Mouse (Mus musculus): Measurements from ENCODE around the gene Eng. TPM values are rescaled to one million over a fixed set of nuclear protein-coding genes. Genes with fewer than 3 reads are reported as not detected.

Gene Eng
- total RNA-seq, 2 experiments from 2014 or later = 17.4 to 24.2 TPM

GRCm38 (mm10) chr2:32724149-32724548 lies 77.8 kb downstream of the Eng start:
- no peak for DNase-seq (ENCODE audit: extremely low spot score in 1 of 2, low spot score in 1 of 2)

DNA sequence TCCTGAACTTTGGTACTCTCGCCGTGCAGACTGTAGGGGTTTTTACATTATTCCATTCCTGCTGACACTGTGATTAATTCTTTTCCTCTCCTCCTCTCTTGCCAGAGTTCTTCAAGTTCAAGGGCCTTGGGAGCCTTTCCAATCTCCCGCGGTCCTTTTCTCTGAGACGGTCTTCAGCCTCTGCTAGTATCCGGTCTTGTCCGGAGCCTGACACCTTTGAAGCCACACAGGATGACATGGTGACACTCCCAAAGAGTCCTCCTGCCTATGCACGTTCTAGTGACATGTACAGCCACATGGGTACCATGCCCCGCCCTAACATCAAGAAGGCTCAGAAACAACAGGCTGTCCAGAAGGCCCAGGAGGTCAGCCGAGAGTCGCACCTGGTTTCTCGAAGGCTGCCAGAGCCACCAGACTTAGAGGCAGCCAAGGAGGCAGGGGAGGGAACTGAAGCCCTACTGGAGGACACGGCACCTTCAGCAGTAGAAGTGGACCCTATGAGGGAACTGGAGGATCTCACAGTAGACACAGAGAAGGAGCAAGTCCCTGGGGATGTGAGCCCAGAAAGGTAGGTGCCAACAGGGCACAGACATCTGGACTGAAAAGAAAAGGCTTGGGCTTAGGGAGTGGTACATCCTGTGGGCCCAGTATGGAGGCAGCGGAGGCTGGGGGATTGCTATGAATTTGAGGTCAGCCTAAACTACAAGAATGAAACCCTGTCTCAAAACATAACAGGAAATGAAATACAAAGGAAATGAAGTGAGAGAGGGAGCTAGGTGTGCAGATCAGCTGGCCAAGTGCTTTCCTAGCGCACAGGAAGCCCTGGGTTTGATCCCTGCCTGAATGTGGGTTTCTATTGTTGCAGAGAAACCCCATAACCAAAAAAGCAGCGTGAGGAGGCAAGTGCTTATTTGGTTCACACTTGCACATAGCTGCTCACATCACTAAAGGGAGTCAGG lies 78.7 kb downstream of the Eng start:
- no peak for DNase-seq (ENCODE audit: extremely low spot score in 1 of 2, low spot score in 1 of 2)

GRCm38 (mm10) chr2:32727435-32727834 lies 81.0 kb downstream of the Eng start:
- peak; percentile 52 to 54 for DNase-seq (ENCODE audit: extremely low spot score in 1 of 2, low spot score in 1 of 2)

- no peak for DNase-seq (ENCODE audit: extremely low spot score in 1 of 2, low spot score in 1 of 2)
Observed at GRCm38 (mm10) chr2:32728463-32728862, 82.1 kb downstream of the Eng start.

- DNase-seq (ENCODE audit: extremely low spot score in 1 of 2, low spot score in 1 of 2) = no peak
Observed at GRCm38 (mm10) chr2:32729547-32729946, 83.2 kb downstream of the Eng start.

DNA sequence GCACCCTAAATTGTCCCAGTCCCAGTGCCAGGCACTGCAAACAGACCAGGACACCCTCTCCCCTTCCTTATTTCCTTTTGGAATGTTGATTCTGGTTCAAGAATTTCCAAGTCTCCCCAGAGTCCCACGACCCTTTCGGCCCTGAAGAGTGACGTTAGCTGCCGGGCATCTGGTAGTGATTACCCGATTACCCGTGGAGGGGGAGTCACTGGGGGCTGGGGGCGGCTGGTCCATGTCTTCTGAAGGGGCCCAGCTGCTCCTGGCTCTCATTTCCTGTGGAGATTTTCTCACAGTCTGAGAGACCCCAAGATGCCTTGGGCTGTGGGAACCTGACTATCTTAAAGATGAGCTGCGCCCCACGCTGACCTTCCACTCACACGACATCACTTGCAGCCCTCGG lies 84.5 kb downstream of the Eng start:
- DNase-seq (ENCODE audit: extremely low spot score in 1 of 2, low spot score in 1 of 2) = no peak

DNA sequence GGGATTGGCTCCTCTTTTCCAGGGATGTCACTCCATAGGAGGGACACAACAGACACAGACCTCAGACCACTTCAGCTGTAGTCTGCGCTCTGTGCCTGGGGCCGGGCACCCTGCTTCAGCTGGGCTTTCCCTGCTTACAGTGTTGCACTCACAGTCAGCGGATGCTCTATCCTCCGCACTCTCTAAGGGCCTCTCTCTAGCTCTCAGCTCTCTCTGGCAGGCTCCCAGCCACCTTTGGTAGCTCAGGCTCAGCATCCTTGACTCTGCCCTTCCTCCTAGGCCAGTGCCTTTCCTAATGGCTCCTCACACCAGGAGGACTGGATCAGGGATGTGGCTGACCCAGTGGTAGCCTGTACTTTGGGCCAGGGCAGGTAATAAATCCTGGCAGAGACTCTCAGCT lies 85.5 kb downstream of the Eng start:
- no peak for DNase-seq (ENCODE audit: extremely low spot score in 1 of 2, low spot score in 1 of 2)

Small RNA genes within 50 kb of the gene (microRNA-seq; reads per million reads assigned to microRNA genes)
- gene Gm47291 (0 reads per million in 2 experiments), gene Mir1954 (0 reads per million in 2 experiments), gene Mir2861 (0 reads per million in 2 experiments), gene Mir3960 (0 reads per million in 2 experiments), gene Mir8093 (1.00 to 1.5 reads per million in 2 experiments)

Other genes with a start within 250 kb of the Eng start
- gene Naif1, start 196.1 kb upstream of the Eng start, total RNA-seq (2021) = 1 to 10 TPM; 4.1 to 4.2 TPM
- 10 to 100 TPM; 53.5 to 55.2 TPM for gene Slc25a25, start 195.2 kb upstream of the Eng start, total RNA-seq (2021)
- gene Fam102a, start 111.3 kb upstream of the Eng start, total RNA-seq (2021) = 10 to 100 TPM; 70.2 to 75.2 TPM
- gene Dpm2, start 75.7 kb upstream of the Eng start, total RNA-seq (2021) = 10 to 100 TPM; 74.0 to 80.4 TPM
- gene Pip5kl1, start 71.8 kb upstream of the Eng start, total RNA-seq (2021) = 1 to 10 TPM; 4.0 to 4.1 TPM
- under 1 TPM in 1 of 2 experiments, not detected in 1; 0.33 TPM for gene 9430097D07Rik, start 70.9 kb upstream of the Eng start, total RNA-seq (2021)
- gene St6galnac4, start 59.5 kb upstream of the Eng start, total RNA-seq (2021) = 10 to 100 TPM; 41.4 to 48.8 TPM
- gene St6galnac6, start 46.9 kb upstream of the Eng start, total RNA-seq (2021) = 100 to 1,000 TPM; 105 to 124 TPM
- gene Ak1, start 24.8 kb upstream of the Eng start, total RNA-seq (2021) = 100 to 1,000 TPM; 127 to 140 TPM
- gene Fpgs, start 57.5 kb downstream of the Eng start, total RNA-seq (2021) = 10 to 100 TPM in 1 of 2 experiments, 1 to 10 TPM in 1; 8.4 to 10.7 TPM
- gene Cdk9, start 66.5 kb downstream of the Eng start, total RNA-seq (2021) = 100 to 1,000 TPM in 1 of 2 experiments, 10 to 100 TPM in 1; 96.0 to 106 TPM
- 10 to 100 TPM; 22.8 to 23.9 TPM for gene Sh2d3c, start 74.5 kb downstream of the Eng start, total RNA-seq (2021)
- gene 6330409D20Rik, start 94.4 kb downstream of the Eng start, total RNA-seq (2021) = 1 to 10 TPM; 1.1 to 1.3 TPM
- 10 to 100 TPM; 32.2 to 33.3 TPM for gene Tor2a, start 110.6 kb downstream of the Eng start, total RNA-seq (2021)
- gene Ttc16, start 129.0 kb downstream of the Eng start, total RNA-seq (2021) = under 1 TPM; 0.54 to 0.59 TPM
- gene Ptrh1, start 129.2 kb downstream of the Eng start, total RNA-seq (2021) = 1 to 10 TPM; 5.9 to 7.9 TPM
- 1 to 10 TPM in 1 of 2 experiments, under 1 TPM in 1; 0.49 to 1.3 TPM for gene Cfap157, start 137.8 kb downstream of the Eng start, total RNA-seq (2021)
- 100 to 1,000 TPM; 596 to 606 TPM for gene Stxbp1, start 200.7 kb downstream of the Eng start, total RNA-seq (2021)
- gene Fam129b, start 229.5 kb downstream of the Eng start, total RNA-seq (2021) = 10 to 100 TPM; 15.1 to 15.7 TPM